Mouse (Mus musculus) C2C12 (cell line): Measurements from ENCODE around the gene Yipf6. TPM values are rescaled to one million over a fixed set of nuclear protein-coding genes. Genes with fewer than 3 reads are reported as not detected.

Experiments used
- H3K27me3 ChIP-seq: one replicate; pipeline ENCODE4 v1.6.1; 2011; ENCODE audit not compliant: control insufficient read depth, insufficient read depth, insufficient read length
- H3K36me3 ChIP-seq: one replicate; pipeline ENCODE4 v1.6.1; 2011; ENCODE audit not compliant: control insufficient read depth, insufficient read depth
- H3K4me3 ChIP-seq: one replicate; pipeline ENCODE4 v1.5.1; 2011; ENCODE audit warnings: mild to moderate bottlenecking, control low read depth; ENCODE audit not compliant: poor library complexity, insufficient read depth, severe bottlenecking
- H3K79me2 ChIP-seq: one replicate; pipeline ENCODE4 v1.6.1; 2011; ENCODE audit not compliant: control insufficient read depth, insufficient read depth
- H3K79me3 ChIP-seq: one replicate; pipeline ENCODE4 v1.6.1; 2011; ENCODE audit warnings: low read depth, control low read depth
- H3ac ChIP-seq: one replicate; pipeline ENCODE3; 2011; ENCODE audit warnings: low read depth; ENCODE audit not compliant: control insufficient read depth, insufficient read length
- CEBPB ChIP-seq: IDR thresholded peaks from one replicate; pipeline ENCODE4 v1.6.1; 2011; ENCODE audit warnings: low read depth, mild to moderate bottlenecking, control low read depth, moderate library complexity
- CTCF ChIP-seq: IDR thresholded peaks from one replicate; pipeline ENCODE4 v1.5.1; 2011; ENCODE audit not compliant: control insufficient read depth, insufficient read depth, insufficient read length
- FOSL1 ChIP-seq: IDR thresholded peaks from one replicate; pipeline ENCODE4 v1.8.0; 2011; ENCODE audit warnings: mild to moderate bottlenecking, low read length; ENCODE audit not compliant: poor library complexity, insufficient read depth, severe bottlenecking
- MAX ChIP-seq: IDR thresholded peaks from one replicate; pipeline ENCODE4 v1.6.1; 2011; ENCODE audit warnings: mild to moderate bottlenecking, control low read depth
- MYOD1 ChIP-seq: IDR thresholded peaks from one replicate; pipeline ENCODE4 v1.6.1; 2011; ENCODE audit warnings: low read depth; ENCODE audit not compliant: control insufficient read depth, insufficient read length
- MYOG ChIP-seq: IDR thresholded peaks from one replicate; pipeline ENCODE4 v1.6.1; 2011; ENCODE audit not compliant: control insufficient read depth, insufficient read length; ENCODE audit errors: extremely low read depth
- USF1 ChIP-seq: IDR thresholded peaks from one replicate; pipeline ENCODE4 v1.6.1; 2011; ENCODE audit warnings: low read depth, mild to moderate bottlenecking, control low read depth, moderate library complexity
- long read RNA-seq, 2 experiments: library from polyadenylated mRNA; unstranded; transcript quantifications; one replicate each; pipeline ENCODE4 v2.0.0; 2019 to 2020
- polyA plus RNA-seq: library from polyadenylated mRNA; unstranded; fragments of >200 nt; fragmentation: generic; extraction: Trizol; gene quantifications from one replicate; pipeline ENCODE4 v1.2.1, GENCODE M21; 2012; ENCODE audit warnings: missing spikeins

The Yipf6 gene
- polyA plus RNA-seq = 11.3 TPM
- long read RNA-seq, experiment 1, full-length matches to known transcripts = 12 of 16 reads
- long read RNA-seq, experiment 1, partial matches to known transcripts = 0 of 16 reads
- long read RNA-seq, experiment 1, other reads (novel, unspliced or antisense) = 4 of 16 reads
- long read RNA-seq, experiment 2, full-length matches to known transcripts = 52 of 80 reads
- long read RNA-seq, experiment 2, partial matches to known transcripts = 0 of 80 reads
- long read RNA-seq, experiment 2, other reads (novel, unspliced or antisense) = 28 of 80 reads

- Histone ChIP-seq H3K79me3 (peaks cover 11% of the 10 kb centered on the region), H3K27me3 (no peaks in the 10 kb centered on the region), H3K4me3 (peak within 1 kb of the TSS; percentile 56), H3ac (peak within 1 kb of the TSS; percentile 77), H3K36me3 (no peaks in the 10 kb centered on the region), H3K79me2 (peaks cover 16% of the 10 kb centered on the region)
- no peak for TF ChIP-seq FOSL1
- no peak for TF ChIP-seq MAX
- TF ChIP-seq CTCF = no peak
- TF ChIP-seq MYOD1 = no peak
- TF ChIP-seq USF1 = no peak
- TF ChIP-seq CEBPB = no peak
- no peak for TF ChIP-seq MYOG
Measured at GRCm38 (mm10) chrX:98936101-98936500, at the start of gene Yipf6. Yipf6 (plus strand) TSS chrX:98936316.

GRCm38 (mm10) chrX:98890072-98890405 is 46.1 kb upstream of the Yipf6 start:
- H3K27me3 ChIP-seq = no peaks in the 10 kb centered on the region
- no peaks in the 10 kb centered on the region for H3K79me3 ChIP-seq
- H3ac ChIP-seq = peak overlapping the region; percentile 51
- H3K79me2 ChIP-seq = no peaks in the 10 kb centered on the region
- TF ChIP-seq MYOG (no peak), CTCF (no peak), FOSL1 (no peak), MYOD1 (no peak), USF1 (no peak)
- H3K4me3 ChIP-seq = no peak overlapping the region
- no peaks in the 10 kb centered on the region for H3K36me3 ChIP-seq

- no peaks in the 10 kb centered on the region for H3K36me3 ChIP-seq
- no peaks in the 10 kb centered on the region for H3K79me2 ChIP-seq
- H3ac ChIP-seq = peak within 1 kb of the TSS; percentile 51
- no peaks in the 10 kb centered on the region for H3K27me3 ChIP-seq
- peak; percentile 11 for TF ChIP-seq CTCF
- no peak for TF ChIP-seq MAX
- H3K4me3 ChIP-seq = no peak within 1 kb of the TSS
- no peaks in the 10 kb centered on the region for H3K79me3 ChIP-seq
Measured at GRCm38 (mm10) chrX:98890406-98891116, 45.6 kb upstream of the Yipf6 start, which contains the start of gene Ophn1. Ophn1 (minus strand) TSS chrX:98891025.

- Histone ChIP-seq H3K27me3 (no peaks in the 10 kb centered on the region), H3K4me3 (no peak overlapping the region), H3K36me3 (no peaks in the 10 kb centered on the region), H3K79me2 (no peaks in the 10 kb centered on the region), H3K79me3 (no peaks in the 10 kb centered on the region), H3ac (no peak overlapping the region)
- TF ChIP-seq USF1 (no peak), MAX (no peak), MYOG (no peak), FOSL1 (no peak), CEBPB (no peak), CTCF (no peak), MYOD1 (no peak)
Measured at GRCm38 (mm10) chrX:98898307-98898706, 37.8 kb upstream of the Yipf6 start.

- Histone ChIP-seq H3ac (no peak overlapping the region), H3K79me3 (no peaks in the 10 kb centered on the region), H3K79me2 (no peaks in the 10 kb centered on the region), H3K4me3 (no peak overlapping the region), H3K27me3 (no peaks in the 10 kb centered on the region), H3K36me3 (no peaks in the 10 kb centered on the region)
- TF ChIP-seq CTCF = no peak
- TF ChIP-seq MAX = no peak
- TF ChIP-seq FOSL1 = no peak
- no peak for TF ChIP-seq MYOD1
- TF ChIP-seq CEBPB = no peak
- no peak for TF ChIP-seq USF1
- no peak for TF ChIP-seq MYOG
Measured at GRCm38 (mm10) chrX:98904226-98904625, 31.9 kb upstream of the Yipf6 start.

- Histone ChIP-seq H3ac (no peak overlapping the region), H3K79me3 (no peaks in the 10 kb centered on the region), H3K36me3 (no peaks in the 10 kb centered on the region), H3K4me3 (no peak overlapping the region), H3K79me2 (no peaks in the 10 kb centered on the region), H3K27me3 (no peaks in the 10 kb centered on the region)
- no peak for TF ChIP-seq FOSL1
- no peak for TF ChIP-seq MYOG
- no peak for TF ChIP-seq CTCF
- TF ChIP-seq USF1 = no peak
- no peak for TF ChIP-seq CEBPB
- no peak for TF ChIP-seq MAX
- TF ChIP-seq MYOD1 = no peak
Measured at GRCm38 (mm10) chrX:98908910-98909309, 27.2 kb upstream of the Yipf6 start.
